Mouse (Mus musculus): Measurements from ENCODE around the gene Antxr1.
A peak's percentile ranks its signal among the peaks of the same experiment; 100 is the strongest.

Gene Antxr1

GRCm38 (mm10) chr6:87139796-87140553, 195.6 kb downstream of the Antxr1 start:
- no peak for DNase-seq (ENCODE audit: low spot score)

DNA sequence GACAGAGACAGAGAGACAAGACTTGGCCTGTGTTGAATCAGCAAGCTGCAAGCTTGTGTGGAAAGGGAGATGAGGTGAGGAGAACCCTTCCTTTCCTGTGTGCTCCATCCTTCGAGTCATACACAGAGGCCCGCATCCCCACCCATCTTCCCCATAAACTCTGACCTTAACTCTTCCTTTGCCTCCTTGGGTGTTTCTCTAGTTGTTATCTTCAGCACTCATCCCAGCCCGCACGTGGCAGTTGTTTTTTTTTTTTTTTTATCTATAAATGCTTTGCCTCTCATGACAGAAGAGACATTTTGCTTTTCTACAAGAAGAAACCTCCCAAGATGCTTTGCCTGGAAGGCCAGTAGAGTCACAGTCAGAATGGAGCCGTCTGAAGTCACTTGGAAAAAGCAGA, 197.1 kb downstream of the Antxr1 start:
- DNase-seq (ENCODE audit: low spot score) = no peak

- no peak for DNase-seq (ENCODE audit: low spot score)
Observed at GRCm38 (mm10) chr6:87133966-87134546, 201.6 kb downstream of the Antxr1 start.

DNA sequence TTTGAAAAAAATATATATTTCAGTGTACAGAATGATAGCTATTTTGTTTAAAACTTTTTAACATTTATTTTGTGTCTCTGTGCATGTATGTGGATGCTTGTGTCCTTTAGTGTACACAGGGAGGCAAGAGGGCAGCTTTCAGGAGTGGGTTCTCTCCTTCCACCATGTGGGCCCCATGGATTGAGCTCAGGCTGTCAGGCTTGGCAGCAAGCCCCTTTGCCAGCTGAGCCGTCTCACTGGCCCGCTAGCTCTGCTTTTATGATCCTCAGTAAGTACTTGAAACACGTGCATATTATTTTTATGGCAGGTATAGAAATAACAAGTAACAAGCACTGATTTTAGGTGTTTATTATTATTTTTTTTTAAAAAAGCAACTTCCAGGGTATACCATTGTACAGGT, 202.1 kb downstream of the Antxr1 start:
- no peak for DNase-seq (ENCODE audit: low spot score)

DNA sequence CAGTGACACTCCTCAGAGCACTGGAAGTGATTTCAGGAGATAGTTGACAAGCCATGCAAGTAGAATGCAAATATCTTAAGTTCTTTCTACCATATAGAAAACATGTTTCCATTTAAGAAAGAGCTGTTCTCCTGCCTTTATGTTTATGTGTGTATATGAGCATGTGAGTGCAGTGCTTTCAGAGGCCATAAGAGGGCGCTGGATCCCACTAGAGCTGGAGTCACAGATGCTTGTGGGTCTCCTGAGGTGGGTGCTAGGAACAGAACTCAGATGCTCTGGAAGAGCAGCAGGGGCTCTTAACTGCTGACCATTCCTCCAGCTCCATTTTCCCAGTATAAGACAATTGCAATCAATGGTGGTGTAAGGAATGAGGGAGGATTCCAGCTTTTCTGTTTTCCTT, 204.5 kb downstream of the Antxr1 start:
- no peak for DNase-seq (ENCODE audit: low spot score)

GRCm38 (mm10) chr6:87130628-87131027, 205.0 kb downstream of the Antxr1 start:
- DNase-seq (ENCODE audit: low spot score) = no peak

DNA sequence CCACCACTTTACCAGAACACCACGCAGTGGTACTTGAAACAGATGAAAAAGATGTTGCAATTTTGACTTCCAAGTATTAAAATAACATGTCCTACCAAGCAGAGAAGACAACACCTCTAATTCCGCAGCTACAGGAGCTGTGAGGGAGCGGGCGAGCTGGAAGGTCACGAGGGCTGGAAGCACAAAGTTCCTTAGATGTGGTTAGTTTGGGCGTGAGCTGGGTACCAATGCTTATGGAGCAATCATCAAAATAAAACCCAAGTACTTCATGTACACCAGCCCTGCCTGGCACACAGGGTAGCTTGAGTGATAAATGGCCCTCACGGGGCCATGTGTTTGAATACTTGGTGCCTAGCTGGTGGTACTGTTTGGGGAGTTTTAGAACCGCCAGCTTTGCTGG, 205.8 kb downstream of the Antxr1 start:
- DNase-seq (ENCODE audit: low spot score) = no peak

DNA sequence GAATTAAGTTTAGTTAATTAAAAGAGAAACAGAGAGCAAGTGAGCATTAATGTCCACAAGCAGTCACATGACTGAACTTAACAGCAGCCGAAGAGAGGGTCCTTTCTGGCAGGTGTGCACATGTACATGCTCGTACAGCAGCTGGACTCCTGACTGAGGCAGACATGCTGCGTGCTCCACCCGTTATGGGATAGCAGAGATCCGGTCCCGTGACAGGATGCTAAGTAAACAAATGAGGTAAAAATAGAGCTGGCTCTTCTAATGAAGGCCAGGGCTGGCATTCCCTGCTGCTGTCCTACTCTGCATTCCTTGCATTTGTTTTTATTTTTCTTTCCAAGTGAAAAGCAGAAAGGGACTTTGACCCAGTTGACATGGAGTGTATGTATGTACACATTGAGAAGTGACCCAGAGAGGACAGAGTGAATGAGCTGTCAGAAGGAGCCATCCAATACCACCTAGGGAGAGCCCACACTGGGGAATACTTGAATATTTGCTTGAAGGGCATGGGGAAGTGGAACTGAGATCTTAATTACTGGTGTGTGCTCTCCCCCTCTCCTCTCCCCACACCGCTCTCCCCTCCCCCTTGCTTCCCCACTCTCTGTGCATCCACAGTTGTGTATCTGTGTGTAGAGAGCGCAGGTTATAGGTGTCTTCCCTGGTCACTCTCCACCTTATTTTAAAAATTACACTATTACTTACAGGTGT, 208.4 kb downstream of the Antxr1 start:
- DNase-seq (ENCODE audit: low spot score) = no peak

GRCm38 (mm10) chr6:87123973-87124372, 211.6 kb downstream of the Antxr1 start:
- no peak for DNase-seq (ENCODE audit: low spot score)

GRCm38 (mm10) chr6:87123406-87123805, 212.2 kb downstream of the Antxr1 start:
- DNase-seq (ENCODE audit: low spot score) = no peak

DNA sequence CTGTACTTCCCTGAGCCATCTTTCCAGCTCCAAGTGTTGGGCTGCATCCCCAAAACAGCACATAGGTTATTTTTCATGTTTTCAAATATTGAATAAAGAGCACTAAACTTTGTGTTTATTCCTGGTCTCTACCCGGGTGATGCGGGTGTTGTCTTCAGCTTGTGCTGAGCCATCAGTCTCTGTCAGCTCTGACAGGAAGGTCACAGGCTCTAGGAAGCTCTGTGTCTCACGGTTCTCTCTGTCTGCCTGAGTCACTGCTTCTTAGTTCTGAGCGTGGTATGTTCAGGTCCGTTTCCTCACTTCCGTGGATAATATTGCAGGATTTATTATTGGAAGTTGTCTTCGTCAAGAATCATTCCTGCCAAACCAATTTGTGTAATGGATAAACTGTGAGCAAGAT, 213.7 kb downstream of the Antxr1 start:
- DNase-seq (ENCODE audit: low spot score) = no peak

GRCm38 (mm10) chr6:87120661-87121060, 215.0 kb downstream of the Antxr1 start:
- no peak for DNase-seq (ENCODE audit: low spot score)

GRCm38 (mm10) chr6:87119975-87120374, 215.6 kb downstream of the Antxr1 start:
- DNase-seq (ENCODE audit: low spot score) = no peak

DNA sequence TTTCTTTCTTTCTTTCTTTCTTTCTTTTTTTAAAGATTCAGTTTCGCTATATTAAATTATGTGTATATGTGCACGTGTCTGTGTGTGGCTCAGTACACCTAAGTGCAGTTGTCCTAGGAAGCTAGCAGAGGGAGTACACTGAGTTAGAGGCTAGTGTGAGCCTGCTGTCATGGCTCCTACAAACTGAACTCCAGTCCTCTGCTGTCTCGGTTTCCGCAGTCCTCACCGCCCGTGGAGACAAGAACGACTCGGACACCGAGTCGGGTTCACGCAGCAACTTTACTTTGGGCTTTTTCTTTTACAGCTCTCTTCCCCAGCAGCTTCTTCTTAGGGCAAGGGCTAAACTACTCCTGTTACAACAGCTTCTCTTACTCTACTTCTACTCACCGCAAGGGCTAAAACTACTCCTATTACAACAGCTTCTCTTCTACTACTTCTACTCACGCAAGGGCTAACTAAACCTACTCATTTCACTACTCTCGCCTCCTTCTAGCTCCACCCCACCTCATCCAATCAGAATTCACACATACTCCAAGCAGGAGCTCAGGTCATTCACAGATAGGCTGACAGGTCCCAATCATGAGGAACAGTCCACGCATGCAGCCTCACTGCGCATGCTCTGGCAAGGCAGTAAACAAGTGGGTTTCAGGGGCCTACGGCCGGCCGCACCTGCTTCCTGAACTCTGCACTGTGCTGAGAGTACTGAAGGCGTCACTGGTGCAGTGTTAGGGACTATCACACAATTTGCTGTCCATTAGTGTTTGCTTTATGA, 216.4 kb downstream of the Antxr1 start:
- no peak for DNase-seq (ENCODE audit: low spot score)

DNA sequence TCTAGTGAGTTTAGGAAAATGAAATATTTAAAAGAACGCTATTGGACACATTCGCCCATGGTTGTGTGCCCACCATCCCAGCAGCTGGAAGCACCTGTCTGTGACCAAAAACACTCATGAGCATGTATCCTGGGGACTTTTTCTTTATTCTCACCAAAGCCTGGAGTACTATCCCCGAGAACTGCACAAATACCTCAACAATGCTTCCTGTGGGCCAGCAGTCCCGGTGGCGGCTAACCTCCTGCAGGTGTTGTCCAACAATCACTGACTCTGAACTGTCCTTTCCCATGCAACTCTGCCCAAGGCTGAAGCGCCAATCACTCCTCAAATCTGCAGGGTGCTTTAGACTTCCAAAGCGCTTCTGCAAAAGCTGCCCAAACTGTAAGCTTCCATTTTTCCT, 219.0 kb downstream of the Antxr1 start:
- no peak for DNase-seq (ENCODE audit: low spot score)

DNA sequence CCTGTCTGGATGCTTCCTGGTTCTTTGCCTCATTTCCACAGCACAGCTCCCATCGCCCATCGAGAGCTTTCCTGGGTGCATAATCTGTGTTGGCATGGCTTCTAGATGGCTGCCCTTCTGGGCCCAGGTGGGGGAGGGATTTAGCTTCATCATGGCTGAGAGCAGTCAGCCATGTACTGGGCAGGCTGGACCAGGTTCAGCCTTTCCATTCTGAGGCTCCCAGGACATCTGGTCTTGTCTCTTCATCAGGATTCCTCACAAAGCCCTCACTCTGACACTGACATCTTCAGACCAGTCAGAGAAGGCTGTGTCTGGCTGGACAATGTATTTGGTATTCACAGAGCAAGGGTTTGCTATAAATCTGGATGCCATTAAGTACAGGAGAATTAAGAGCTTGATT, 219.6 kb downstream of the Antxr1 start:
- DNase-seq (ENCODE audit: low spot score) = no peak

DNA sequence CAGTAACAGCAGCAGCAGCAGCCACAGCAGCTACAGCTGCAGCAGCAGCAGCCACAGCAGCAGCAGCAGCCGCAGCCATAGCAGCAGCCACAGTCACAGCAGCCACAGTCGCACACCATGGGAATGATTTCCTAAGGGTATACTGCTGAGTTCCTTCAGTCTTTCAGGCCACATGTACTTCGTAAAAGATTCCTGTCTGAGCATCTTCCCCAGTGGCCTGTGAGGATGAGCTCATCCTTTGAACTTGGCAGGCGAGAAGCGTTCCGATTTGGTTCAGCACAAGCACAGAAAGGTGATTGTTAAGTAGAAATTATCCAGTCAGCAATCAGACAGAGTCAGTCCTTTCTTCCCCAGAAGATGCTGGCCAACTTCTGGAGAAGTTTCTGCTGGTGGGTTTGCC, 223.5 kb downstream of the Antxr1 start:
- no peak for DNase-seq (ENCODE audit: low spot score)

GRCm38 (mm10) chr6:87111493-87111892, 224.1 kb downstream of the Antxr1 start:
- DNase-seq (ENCODE audit: low spot score) = peak; percentile 29

DNA sequence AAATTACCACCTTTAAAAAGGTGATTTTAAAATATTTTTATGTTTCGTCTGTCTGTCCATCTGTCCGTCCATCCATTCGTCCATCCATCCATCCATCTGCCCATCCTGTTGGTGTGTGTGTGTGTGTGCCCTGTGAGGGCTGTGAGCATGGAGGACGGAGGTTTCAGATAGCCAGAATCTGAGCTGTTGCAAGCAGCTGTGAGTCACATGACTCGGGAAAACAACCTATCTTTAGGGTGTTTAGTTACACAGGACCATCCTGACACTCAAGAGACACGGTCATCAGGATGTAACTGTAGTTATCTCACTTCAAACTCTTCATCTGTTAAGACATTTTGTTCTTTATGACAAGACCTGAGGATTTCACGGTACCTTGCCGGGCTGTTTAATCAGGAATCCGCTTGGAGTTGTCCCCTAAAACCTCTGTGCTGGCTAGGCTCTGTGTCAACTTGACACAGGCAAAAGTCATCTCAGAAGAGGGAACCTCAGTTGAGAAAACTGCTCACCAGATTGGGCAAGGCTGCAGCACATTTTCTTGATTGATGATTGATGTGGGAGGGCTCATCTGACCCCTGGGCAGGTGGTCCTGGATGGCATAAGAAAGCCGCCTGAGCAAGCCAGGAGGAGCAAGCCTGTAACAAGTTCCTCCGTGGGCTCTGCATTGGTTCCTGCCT, 231.4 kb downstream of the Antxr1 start, which contains the start of gene D6Ertd527e:
D6Ertd527e (plus strand) TSS at position 624 of the 674 bp plus-strand sequence.
- DNase-seq (ENCODE audit: low spot score) = no peak

GRCm38 (mm10) chr6:87103314-87103713, 232.3 kb downstream of the Antxr1 start:
- no peak for DNase-seq (ENCODE audit: low spot score)

- DNase-seq (ENCODE audit: low spot score) = no peak
Observed at GRCm38 (mm10) chr6:87102421-87102911, 233.2 kb downstream of the Antxr1 start.

GRCm38 (mm10) chr6:87101955-87102353, 233.7 kb downstream of the Antxr1 start:
- DNase-seq (ENCODE audit: low spot score) = no peak
